Mouse (Mus musculus) midbrain, embryonic 16.5 days (tissue): ENCODE results near the gene Stra6. TPM values are rescaled to one million over a fixed set of nuclear protein-coding genes. Genes with fewer than 3 reads are reported as not detected.

Experiments used
- ATAC-seq: fragments of 200-750 bp; cut with Nextera tagmentation; 2 replicates; pipeline ENCODE4 v1.8.0; 2017; ENCODE audit warnings: moderate TSS enrichment
- H3K27ac ChIP-seq: fragments of 300-500 bp; sonication (generic); 2 replicates; pipeline ENCODE4 v1.5.1; 2014; ENCODE audit warnings: mild to moderate bottlenecking, low read length, mixed read lengths
- H3K27me3 ChIP-seq: fragments of 300-500 bp; sonication (generic); 2 replicates; pipeline ENCODE4 v1.6.1; 2014; ENCODE audit warnings: low read depth, low read length, mixed read lengths; ENCODE audit not compliant: control insufficient read depth, insufficient read depth
- H3K36me3 ChIP-seq: fragments of 300-500 bp; sonication (generic); 2 replicates; pipeline ENCODE4 v1.6.1; 2014; ENCODE audit warnings: mild to moderate bottlenecking, low read length, moderate library complexity, mixed read lengths; ENCODE audit not compliant: control insufficient read depth, insufficient read depth
- H3K4me1 ChIP-seq: fragments of 300-500 bp; sonication (generic); 2 replicates; pipeline ENCODE4 v1.6.1; 2014; ENCODE audit warnings: mild to moderate bottlenecking, low read length, mixed read lengths; ENCODE audit not compliant: control insufficient read depth, insufficient read depth
- H3K4me2 ChIP-seq: fragments of 300-500 bp; sonication (generic); 2 replicates; pipeline ENCODE4 v1.6.1; 2014; ENCODE audit warnings: mild to moderate bottlenecking, low read length, mixed read lengths
- H3K4me3 ChIP-seq: fragments of 300-500 bp; sonication (generic); 2 replicates; pipeline ENCODE4 v1.5.1; 2014; ENCODE audit warnings: low read depth, mild to moderate bottlenecking, low read length, moderate library complexity, mixed read lengths
- H3K9ac ChIP-seq: fragments of 300-500 bp; sonication (generic); 2 replicates; pipeline ENCODE4 v1.6.1; 2014; ENCODE audit warnings: low read depth, low read length, mixed read lengths
- H3K9me3 ChIP-seq: fragments of 300-500 bp; sonication (generic); replicated peaks from 2 replicates; pipeline ENCODE4 v1.6.1; 2014; ENCODE audit warnings: mild to moderate bottlenecking, low read length, mixed read lengths; ENCODE audit not compliant: control insufficient read depth, poor library complexity, severe bottlenecking
- WGBS: fragments of 180-500 bp; shearing (Covaris S2); extraction: QIAGEN DNeasy Blood & Tissue Kit; methylation state at CpG from one replicate; pipeline ENCODE4 v1.1.7; 2014; 5-methylcytosine and 5-hydroxymethylcytosine counted together
- polyA plus RNA-seq: library from polyadenylated mRNA; unstranded; fragments of >200 nt; fragmentation: Nextera tagmentation; extraction: Ambion mirVana; gene quantifications from 2 replicates; pipeline ENCODE4 v1.2.1, GENCODE M21; 2015

Stra6 gene
- polyA plus RNA-seq, 1 experiment from 2014 or later: 8.1 TPM

DNA sequence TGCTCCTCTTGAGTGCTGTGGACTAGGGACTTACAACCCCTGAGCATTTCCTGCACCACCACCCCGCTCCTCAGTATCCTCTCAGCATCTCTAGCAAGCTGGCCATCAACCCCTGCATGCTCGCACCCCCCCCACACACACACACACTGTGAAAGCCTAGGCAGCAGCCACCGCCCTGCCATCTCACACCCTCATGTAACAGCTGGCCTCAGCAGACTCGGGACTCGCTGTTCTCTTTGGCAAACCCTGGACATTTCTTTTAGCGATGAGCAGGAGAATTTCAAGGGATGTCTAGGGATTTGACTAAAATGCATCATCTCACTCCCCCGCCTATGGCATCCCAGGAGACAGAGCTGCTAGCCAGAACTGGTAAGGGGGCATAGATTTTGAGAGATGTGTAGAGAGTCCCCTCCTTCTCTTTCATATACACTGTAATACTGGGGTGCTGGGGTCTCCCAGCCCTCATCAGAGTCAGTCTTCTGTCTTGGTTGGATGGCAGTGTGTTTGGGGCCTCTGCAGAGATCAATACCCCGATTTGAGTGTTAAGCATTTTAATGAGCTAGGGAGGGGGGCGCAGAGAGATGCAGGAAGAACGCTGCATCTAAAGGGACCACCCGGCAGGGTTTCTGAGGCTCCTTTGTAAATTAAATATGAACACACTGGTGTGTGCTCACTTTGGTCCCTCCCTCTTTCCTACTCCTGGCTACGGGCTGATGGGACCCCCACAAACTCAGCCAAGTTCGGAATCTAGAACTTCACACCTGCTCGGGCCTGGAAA lies 139.3 kb downstream of the Stra6 start:
- no peaks in the 10 kb centered on the region for H3K9me3 ChIP-seq
- H3K4me3 ChIP-seq: peak overlapping the region; percentile 45
- ATAC-seq: no peak
- H3K36me3 ChIP-seq: no peaks in the 10 kb centered on the region
- H3K27me3 ChIP-seq: peaks cover 40% of the 10 kb centered on the region
- H3K9ac ChIP-seq: peak overlapping the region; percentile 62
- H3K27ac ChIP-seq: peak overlapping the region; percentile 76
- H3K4me1 ChIP-seq: peaks cover 23% of the 10 kb centered on the region
- H3K4me2 ChIP-seq: peak overlapping the region; percentile 80
- WGBS: 4% methylated on average over 14 of the region's 14 CpGs

Other genes starting within 250 kb of the Stra6 start
- gene Arid3b, start 227.0 kb upstream of the Stra6 start, polyA plus RNA-seq: 6.6 and 9.1 TPM in 2 replicates
- gene Ubl7, start 152.8 kb upstream of the Stra6 start, polyA plus RNA-seq: 173 and 176 TPM in 2 replicates
- 1.6 and 1.9 TPM in 2 replicates for gene Sema7a, start 123.7 kb upstream of the Stra6 start, polyA plus RNA-seq
- gene Cyp11a1, start 57.4 kb upstream of the Stra6 start, polyA plus RNA-seq: 0.76 and 1.6 TPM in 2 replicates
- gene Ccdc33, start 55.0 kb downstream of the Stra6 start, polyA plus RNA-seq: 0.31 and 0.90 TPM in 2 replicates
- 24.4 and 26.2 TPM in 2 replicates for gene Islr, start 140.5 kb downstream of the Stra6 start, polyA plus RNA-seq
- gene Islr2, start 140.5 kb downstream of the Stra6 start, polyA plus RNA-seq: 38.0 and 42.3 TPM in 2 replicates
- 3.5 and 3.9 TPM in 2 replicates for gene Pml, start 186.0 kb downstream of the Stra6 start, polyA plus RNA-seq
- 134 and 144 TPM in 2 replicates for gene Stoml1, start 189.4 kb downstream of the Stra6 start, polyA plus RNA-seq
- gene Loxl1, start 249.4 kb downstream of the Stra6 start, polyA plus RNA-seq: 4.8 and 5.1 TPM in 2 replicates